Mouse (Mus musculus): ENCODE results near the gene Amotl1.

Gene Amotl1

GRCm38 (mm10) chr9:14641310-14642067 lies 3.4 kb downstream of the Amotl1 start:
- in situ Hi-C loops (cut with MseI, MboI), result no loop called here

- in situ Hi-C loops (cut with MseI, MboI), result no loop called here
Observed at GRCm38 (mm10) chr9:14636244-14636643, 8.6 kb downstream of the Amotl1 start.

GRCm38 (mm10) chr9:14635551-14635950 lies 9.3 kb downstream of the Amotl1 start:
- in situ Hi-C loops (cut with MseI, MboI), result no loop called here

GRCm38 (mm10) chr9:14634155-14634554 lies 10.7 kb downstream of the Amotl1 start:
- in situ Hi-C loops (cut with MseI, MboI), result no loop called here

DNA sequence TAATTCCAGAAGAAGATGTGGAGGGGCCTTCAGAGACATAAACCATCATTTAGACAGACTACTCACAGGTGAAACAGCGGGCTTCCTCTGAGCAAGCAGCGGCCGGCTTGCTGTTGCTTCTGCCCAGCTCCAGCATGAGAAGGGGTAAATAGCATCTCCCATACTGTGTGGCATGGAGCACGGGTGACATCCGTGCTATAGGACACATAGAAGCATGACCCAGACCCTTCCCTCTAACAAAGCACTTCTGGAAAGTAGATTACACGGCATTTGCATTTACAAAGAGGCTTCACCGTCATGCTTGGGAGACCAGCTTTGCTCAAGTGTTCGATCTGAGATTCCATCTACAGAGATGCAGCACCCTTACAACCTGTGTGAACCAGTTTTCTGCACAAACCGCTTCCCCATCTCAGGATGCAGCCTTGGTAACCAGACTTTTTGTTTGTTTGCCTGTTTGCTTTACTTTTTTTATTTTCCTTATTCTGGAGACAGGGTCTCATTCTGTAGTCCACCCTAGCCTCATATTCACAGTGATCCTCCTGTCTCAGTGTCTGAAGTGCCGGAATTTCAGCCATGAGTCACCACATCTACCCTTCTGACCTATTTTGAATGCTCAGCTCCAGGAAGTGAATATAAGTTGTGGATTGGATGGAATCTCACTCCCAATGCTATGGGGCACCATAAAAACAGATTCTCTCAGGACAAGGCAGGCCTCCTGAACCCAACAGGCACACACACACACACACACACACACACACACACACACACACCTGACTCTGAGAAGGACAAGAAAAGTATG lies 12.3 kb downstream of the Amotl1 start:
- in situ Hi-C loops (cut with MseI, MboI), result no loop called here

DNA sequence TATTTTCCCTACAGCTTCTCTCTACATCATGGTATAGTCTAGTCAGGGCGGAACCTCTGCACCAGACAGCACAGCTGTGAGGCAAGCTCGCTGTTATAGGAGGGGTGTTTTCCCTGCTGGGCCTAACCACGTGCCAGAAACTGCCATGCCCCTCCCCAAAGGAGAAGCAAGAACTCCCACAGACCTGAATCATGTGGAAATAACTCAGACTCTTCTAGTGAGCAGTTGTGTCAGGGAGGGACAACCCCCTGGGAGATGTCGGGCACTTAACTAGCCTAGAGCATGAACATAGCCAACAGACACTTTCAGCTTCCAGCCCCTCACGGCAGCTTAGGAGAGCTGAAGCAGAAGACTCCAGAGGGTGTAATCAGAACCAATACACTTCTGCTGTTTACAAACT lies 13.1 kb downstream of the Amotl1 start:
- in situ Hi-C loops (cut with MseI, MboI), result no loop called here

GRCm38 (mm10) chr9:14627525-14627924 lies 17.3 kb downstream of the Amotl1 start:
- in situ Hi-C loops (cut with MseI, MboI), result no loop called here

GRCm38 (mm10) chr9:14625961-14626360 lies 18.9 kb downstream of the Amotl1 start:
- in situ Hi-C loops (cut with MseI, MboI), result no loop called here

- in situ Hi-C loops (cut with MseI, MboI), result no loop called here
Observed at GRCm38 (mm10) chr9:14625024-14625423, 19.8 kb downstream of the Amotl1 start.

- in situ Hi-C loops (cut with MseI, MboI), result no loop called here
Observed at GRCm38 (mm10) chr9:14623928-14624327, 20.9 kb downstream of the Amotl1 start.

GRCm38 (mm10) chr9:14623250-14623649 lies 21.6 kb downstream of the Amotl1 start:
- in situ Hi-C loops (cut with MseI, MboI), result no loop called here

GRCm38 (mm10) chr9:14622848-14623247 lies 22.0 kb downstream of the Amotl1 start:
- in situ Hi-C loops (cut with MseI, MboI), result no loop called here

GRCm38 (mm10) chr9:14620107-14620506 lies 24.7 kb downstream of the Amotl1 start:
- in situ Hi-C loops (cut with MseI, MboI), result no loop called here

DNA sequence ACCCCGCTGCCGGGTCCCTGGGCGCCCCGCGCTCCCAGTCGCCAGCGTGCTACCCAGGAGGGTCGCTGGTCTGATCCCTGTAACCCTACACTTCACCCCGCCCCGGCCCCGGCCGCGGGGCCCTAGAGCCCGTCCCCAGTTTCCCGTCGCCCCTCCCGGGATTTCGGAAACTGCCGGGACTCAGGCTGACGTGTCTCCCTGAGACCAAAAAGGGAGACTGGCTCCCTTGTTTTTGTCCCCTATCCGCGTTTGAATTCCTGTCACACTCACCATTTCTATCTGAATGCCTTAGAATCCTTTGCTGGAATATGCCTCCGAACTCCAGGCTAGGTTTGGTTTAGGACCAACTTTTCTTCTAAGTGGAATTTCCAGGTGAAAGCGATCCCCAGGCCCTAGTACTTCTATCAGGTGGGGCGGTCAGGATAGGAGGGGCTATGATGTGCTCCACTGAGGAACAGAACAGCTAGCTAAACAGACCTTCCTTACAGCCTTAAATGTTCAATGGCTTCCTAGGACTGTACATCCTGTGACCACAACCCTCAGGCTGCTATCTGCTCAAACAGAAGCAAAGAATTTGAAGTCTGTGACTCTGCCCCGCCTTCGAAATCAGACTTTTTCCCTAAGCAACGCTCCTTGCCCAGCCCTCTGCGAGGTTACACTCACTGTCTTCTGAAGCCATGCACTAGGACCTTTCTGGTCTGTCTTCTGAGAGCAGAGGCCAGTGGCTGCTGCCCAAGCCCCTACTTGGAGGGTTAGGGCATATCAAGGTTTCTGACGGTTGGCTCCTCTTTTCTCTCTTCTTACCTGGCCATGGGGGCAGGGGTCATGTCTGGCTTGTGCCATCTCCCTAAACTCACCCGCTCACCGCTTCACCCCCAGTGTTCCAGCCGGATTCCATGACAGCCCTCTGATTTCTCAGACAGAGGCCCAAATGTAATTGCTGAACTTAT lies 29.6 kb downstream of the Amotl1 start:
- in situ Hi-C loops (cut with MseI, MboI), result no loop called here

DNA sequence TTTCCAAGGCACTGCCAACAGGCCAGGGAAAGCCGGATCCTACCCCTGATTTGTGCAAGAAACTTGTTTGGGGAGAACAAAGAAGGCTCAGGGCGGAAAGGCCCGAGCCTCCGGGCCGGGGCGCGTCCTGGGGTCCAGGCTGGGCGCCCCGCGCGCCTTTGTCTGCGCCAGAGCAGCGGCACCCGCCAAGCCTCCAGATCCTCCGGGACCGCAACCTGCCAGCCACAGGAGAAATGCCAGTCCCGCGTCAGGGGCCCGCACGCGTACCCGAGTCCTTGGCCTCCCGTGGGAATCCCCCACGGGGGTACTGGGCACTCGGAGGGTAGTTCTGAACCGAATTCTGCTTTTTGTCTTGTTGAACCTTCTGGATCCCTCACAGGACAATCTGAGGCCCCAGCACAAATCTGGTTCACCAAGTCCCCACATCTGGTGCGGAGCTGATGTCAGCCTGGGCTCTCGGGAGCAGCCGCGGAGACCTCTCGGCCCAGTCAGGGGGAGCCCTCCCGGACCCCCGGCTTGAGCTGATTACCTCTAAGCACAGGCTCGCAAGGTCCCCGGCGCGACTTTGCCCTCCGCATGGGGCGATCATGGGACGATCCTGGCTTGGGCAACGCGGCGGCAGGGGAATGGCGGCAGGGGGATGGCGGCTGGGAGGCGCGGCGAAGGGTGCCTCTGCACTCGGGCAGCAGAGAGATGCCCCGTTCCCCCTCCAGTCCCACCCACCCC lies 30.5 kb downstream of the Amotl1 start:
- in situ Hi-C loops (cut with MseI, MboI), result no loop called here

DNA sequence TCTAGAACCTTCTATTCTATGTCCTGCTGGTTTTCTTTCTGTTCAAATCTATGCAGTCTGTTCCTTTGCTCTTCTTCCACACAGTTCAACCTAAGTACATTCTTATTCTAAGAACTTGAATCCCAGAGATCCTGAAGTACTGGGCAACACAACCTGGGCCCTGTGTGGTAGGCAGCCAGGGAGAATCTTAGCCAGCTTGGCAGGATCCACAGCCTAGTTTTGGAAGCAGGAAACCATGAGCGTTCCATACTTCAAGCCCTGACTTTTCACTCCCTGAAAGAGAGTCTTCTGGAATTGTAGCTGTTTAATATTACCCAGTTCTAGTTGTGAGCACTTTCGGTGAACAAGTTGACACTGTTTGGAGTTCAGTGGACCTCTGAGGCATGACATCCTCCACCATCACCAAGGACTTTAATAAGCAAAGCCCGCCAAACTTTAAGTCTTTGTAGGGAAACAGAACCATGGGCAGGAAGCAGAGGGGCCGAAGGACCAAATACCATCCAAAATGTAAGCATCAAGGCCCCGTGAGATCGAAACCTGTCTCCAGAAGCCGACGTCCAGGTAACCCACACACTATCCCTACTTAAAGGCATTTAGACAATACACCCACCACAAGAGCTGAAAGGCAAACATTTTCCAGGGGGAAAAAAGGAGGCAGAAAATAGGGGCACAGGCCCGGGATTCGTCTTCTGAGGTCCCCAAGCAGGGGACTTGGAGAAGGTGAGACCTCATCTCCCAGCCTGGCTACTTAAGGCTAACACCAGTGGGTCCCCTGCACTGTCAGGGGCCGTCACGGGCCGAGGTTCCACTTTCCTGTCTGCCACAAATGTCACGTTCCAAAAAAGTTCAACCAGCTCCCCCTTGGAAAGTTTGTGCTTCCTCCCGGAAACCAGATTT lies 31.3 kb downstream of the Amotl1 start:
- in situ Hi-C loops (cut with MseI, MboI), result no loop called here

GRCm38 (mm10) chr9:14612588-14612987 lies 32.3 kb downstream of the Amotl1 start:
- in situ Hi-C loops (cut with MseI, MboI), result no loop called here

DNA sequence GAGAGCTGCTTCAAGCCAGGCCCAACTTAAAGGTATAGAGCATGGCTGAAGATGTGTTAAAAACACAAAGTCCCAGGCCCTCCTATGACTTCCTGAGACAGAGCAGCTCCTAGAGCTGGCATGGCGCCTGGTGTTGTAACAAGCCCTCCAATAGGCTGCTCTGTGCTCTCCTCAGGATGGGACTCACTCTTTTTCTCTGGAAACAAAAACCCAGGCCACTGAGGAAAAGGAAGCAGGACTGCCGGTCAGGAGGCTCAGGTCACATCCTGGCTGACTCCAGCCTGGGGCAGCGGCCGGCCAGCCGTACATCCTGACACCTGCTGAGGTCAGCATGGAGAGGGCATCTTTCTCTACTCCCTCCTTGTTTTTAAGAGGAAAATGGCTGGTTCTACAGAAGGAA lies 36.3 kb downstream of the Amotl1 start:
- in situ Hi-C loops (cut with MseI, MboI), result no loop called here

- in situ Hi-C loops (cut with MseI, MboI), result no loop called here
Observed at GRCm38 (mm10) chr9:14607464-14607863, 37.4 kb downstream of the Amotl1 start.

DNA sequence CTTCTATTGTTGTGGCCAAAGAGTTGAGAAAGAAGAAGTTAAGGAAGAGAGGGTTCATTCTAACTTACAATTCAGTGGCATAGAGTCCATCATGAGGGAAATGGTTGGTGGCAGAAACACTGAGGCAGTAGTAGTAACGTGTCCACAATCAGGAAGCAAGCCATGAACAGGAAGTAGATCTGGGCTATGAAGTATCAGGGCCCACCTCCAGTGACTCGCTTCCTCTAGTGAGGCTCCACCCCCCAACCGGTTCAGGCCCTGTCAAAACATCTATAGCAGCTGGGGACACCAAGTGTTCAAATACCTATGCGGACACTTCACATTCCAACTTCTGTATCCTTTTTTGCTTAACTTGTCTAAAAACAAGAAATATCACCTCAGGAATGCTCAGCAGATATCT lies 38.9 kb downstream of the Amotl1 start:
- in situ Hi-C loops (cut with MseI, MboI), result no loop called here

Data from mouse trophoblast stem cell (cell line).